Comparison of ENCODE assay signal across 26 mouse cellular contexts in genomic region chr9:117713121-117713520, GRCm38 (mm10).
"Had no signal": no experiment of that assay in that cellular context is flagged by ENCODE, and none has a peak within 500 bp of the region (broad histone marks: within the 10 kb centered on the region; RNA-seq: fewer than 3 reads in every experiment).

No protein-coding gene starts in this region.

- H3K27ac ChIP-seq: heart, embryonic 13.5 days; heart, embryonic 15.5 days; hindbrain, embryonic 13.5 days; hindbrain, embryonic 15.5 days; hindbrain, postnatal 0 days; kidney, embryonic 15.5 days; kidney, postnatal 0 days; limb, embryonic 13.5 days; limb, embryonic 15.5 days; liver, embryonic 12.5 days; liver, embryonic 14.5 days had no signal

- H3K4me1 ChIP-seq: heart, embryonic 15.5 days; hindbrain, embryonic 13.5 days; hindbrain, embryonic 15.5 days; kidney, embryonic 15.5 days; limb, embryonic 13.5 days; liver, embryonic 12.5 days had no signal

- H3K27me3 ChIP-seq: heart, embryonic 13.5 days; heart, embryonic 15.5 days; hindbrain, embryonic 13.5 days; hindbrain, embryonic 15.5 days; kidney, embryonic 15.5 days; limb, embryonic 13.5 days; limb, embryonic 15.5 days; liver, embryonic 12.5 days had no signal

- H3K4me2 ChIP-seq: heart, embryonic 11.5 days; heart, embryonic 13.5 days; heart, embryonic 15.5 days; hindbrain, embryonic 13.5 days; hindbrain, embryonic 15.5 days; kidney, embryonic 15.5 days; limb, embryonic 13.5 days; limb, embryonic 15.5 days; liver, embryonic 12.5 days had no signal

- DNase-seq: gastrocnemius, postnatal 14 days; gastrocnemius, postnatal 36 days; heart, adult 18-20 months; heart, postnatal 14 days; heart, postnatal 36 days; kidney, adult 11 months; kidney, adult 2 months; kidney, adult 9 months; kidney, postnatal 14 days; kidney, postnatal 36 days; layer of hippocampus, adult 9-11 months; layer of hippocampus, postnatal 36 days; left cerebral cortex, postnatal 4 days had no signal

- H3K9ac ChIP-seq: heart, embryonic 13.5 days; heart, embryonic 15.5 days; hindbrain, embryonic 13.5 days; hindbrain, embryonic 15.5 days; kidney, embryonic 15.5 days; limb, embryonic 13.5 days; limb, embryonic 15.5 days; liver, embryonic 12.5 days; liver, embryonic 14.5 days had no signal

- H3K4me3 ChIP-seq: heart, embryonic 13.5 days; heart, embryonic 15.5 days; hindbrain, embryonic 13.5 days; hindbrain, embryonic 15.5 days; kidney, embryonic 15.5 days; limb, embryonic 13.5 days; limb, embryonic 15.5 days; liver, embryonic 12.5 days had no signal

- H3K36me3 ChIP-seq: heart, embryonic 13.5 days; heart, embryonic 15.5 days; hindbrain, embryonic 13.5 days; hindbrain, embryonic 15.5 days; kidney, embryonic 15.5 days; limb, embryonic 13.5 days; limb, embryonic 15.5 days; liver, embryonic 12.5 days had no signal

- H3K9me3 ChIP-seq: heart, embryonic 13.5 days; heart, embryonic 15.5 days; hindbrain, embryonic 13.5 days; hindbrain, embryonic 15.5 days; kidney, embryonic 15.5 days; limb, embryonic 13.5 days; limb, embryonic 15.5 days had no signal

- ATAC-seq: hindbrain, postnatal 0 days; intestine, embryonic 16.5 days; liver, embryonic 12.5 days had no signal
